Mouse (Mus musculus): ENCODE data around the gene Tmem97. TPM values are rescaled to one million over a fixed set of nuclear protein-coding genes. Genes with fewer than 3 reads are reported as not detected.

The Tmem97 gene
- total and polyA plus RNA-seq, 3 experiments = 166 to 215 (median 207) TPM

- 0 out of 2 replicates have a peak, but pooled peaks have one; percentile 5 for TF ChIP-seq ETS1 (IDR thresholded peaks at IDR 0.05; ENCODE audit: low read depth, low read length)
- no peak for TF ChIP-seq SIN3A (IDR thresholded peaks at IDR 0.05; ENCODE audit: low read length)
- TF ChIP-seq GATA1 (IDR thresholded peaks at IDR 0.05; ENCODE audit: low read depth, low read length) = no peak
- no peak for TF ChIP-seq MYB (IDR thresholded peaks at IDR 0.05; ENCODE audit: low read depth, low read length)
- no peak for TF ChIP-seq MXI1 (IDR thresholded peaks at IDR 0.05; ENCODE audit: low read depth, low read length)
- 0 out of 2 replicates have a peak, but pooled peaks have one; percentile 0 for TF ChIP-seq CHD1 (IDR thresholded peaks at IDR 0.05; ENCODE audit: low read depth, low read length)
- TF ChIP-seq USF2 (IDR thresholded peaks at IDR 0.05; ENCODE audit: borderline replicate concordance in 1 of 2, insufficient read depth in 1 of 2, low read depth in 1 of 2, low read length in 2 of 2) = no peak
- TF ChIP-seq RCOR1 (IDR thresholded peaks at IDR 0.05; ENCODE audit: low read depth, low read length) = no peak; the same call in 1 of the 2 replicates
- TF ChIP-seq MEF2A (IDR thresholded peaks at IDR 0.05; ENCODE audit: extremely low read depth, insufficient replicate concordance, low read depth, low read length, poor library complexity, severe bottlenecking) = no peak
- TF ChIP-seq TCF12 (IDR thresholded peaks at IDR 0.05; ENCODE audit: low read depth, low read length) = no peak
- TF ChIP-seq USF1 (IDR thresholded peaks at IDR 0.05; ENCODE audit: low read depth, low read length) = no peak
- no peak for TF ChIP-seq GABPA (IDR thresholded peaks at IDR 0.05; ENCODE audit: low read depth, low read length)
- TF ChIP-seq POLR2AphosphoS5 (IDR thresholded peaks at IDR 0.05; ENCODE audit: borderline replicate concordance, low read depth, low read length) = no peak
- no peak for TF ChIP-seq MYC (IDR thresholded peaks at IDR 0.05; ENCODE audit: low read depth, low read length)
- no peak for TF ChIP-seq NELFE (IDR thresholded peaks at IDR 0.05; ENCODE audit: low read depth, low read length)
- no peak for TF ChIP-seq SMC3 (IDR thresholded peaks at IDR 0.05; ENCODE audit: low read depth, low read length)
- TF ChIP-seq ZNF384 (IDR thresholded peaks at IDR 0.05; ENCODE audit: low read depth, low read length) = no peak
- TF ChIP-seq EP300 (IDR thresholded peaks at IDR 0.05; ENCODE audit: low read depth in 1 of 2, low read length in 2 of 2) = no peak
- Histone ChIP-seq H3K4me3 (ENCODE audit: control insufficient read depth in 1 of 2, insufficient read depth in 1 of 2, low read depth in 2 of 2, low read length in 2 of 2) (peak overlapping the region; percentile 66 to 99), H3K36me3 (ENCODE audit: control insufficient read depth in 1 of 2, insufficient read depth in 2 of 2, low read length in 2 of 2) (peaks cover 0 to 40% of the 10 kb centered on the region in 2 experiments; a peak in 3 of 4 replicates), H3K27me3 (ENCODE audit: control insufficient read depth in 1 of 2, insufficient read depth in 2 of 2, low read length in 2 of 2) (no peaks in the 10 kb centered on the region), H3K9ac (ENCODE audit: control insufficient read depth, low read depth, low read length, poor library complexity, severe bottlenecking) (peak overlapping the region; percentile 66), H3K79me2 (ENCODE audit: control insufficient read depth, insufficient read depth, low read length, poor library complexity) (peaks cover 45% of the 10 kb centered on the region), H3K4me1 (ENCODE audit: control insufficient read depth in 1 of 2, insufficient read depth in 2 of 2, low read length in 2 of 2) (peaks cover 29 to 34% of the 10 kb centered on the region in 2 experiments), H3K9me3 (replicated peaks; ENCODE audit: insufficient read depth, low read length) (no peaks in the 10 kb centered on the region), H3K27ac (ENCODE audit: control insufficient read depth, low read depth, low read length) (peak overlapping the region; percentile 45)
- DNase-seq (ENCODE audit: low read depth, low spot score) = peak; percentile 59
Measured at GRCm38 (mm10) chr11:78549491-78549987, 1.0 kb downstream of the Tmem97 start.

Data from MEL (cell line).